Mouse (Mus musculus) midbrain, embryonic 13.5 days (tissue): Measurements from ENCODE around the gene Bcap29. TPM values are rescaled to one million over a fixed set of nuclear protein-coding genes. Genes with fewer than 3 reads are reported as not detected.
A peak's percentile ranks its signal among the peaks of the same experiment; 100 is the strongest.
"Not testable (repeated sequence)": the region's sequence is repeated elsewhere in the genome, so short reads cannot be mapped to it uniquely, and the experiment has no call there.

Experiments
- ATAC-seq: fragments of 200-750 bp; cut with Nextera tagmentation; 2 replicates; pipeline ENCODE4 v1.8.0; 2017; ENCODE audit warnings: mild to moderate bottlenecking, moderate TSS enrichment, moderate library complexity
- H3K27ac ChIP-seq: fragments of 300-500 bp; sonication (generic); 2 replicates; pipeline ENCODE4 v1.5.1; 2015; ENCODE audit warnings: inconsistent platforms, mild to moderate bottlenecking, moderate library complexity
- H3K27me3 ChIP-seq: fragments of 300-500 bp; sonication (generic); 2 replicates; pipeline ENCODE4 v1.6.1; 2015; ENCODE audit warnings: mild to moderate bottlenecking, inconsistent platforms
- H3K36me3 ChIP-seq: fragments of 300-500 bp; sonication (generic); 2 replicates; pipeline ENCODE4 v1.6.1; 2015; ENCODE audit warnings: mild to moderate bottlenecking, inconsistent platforms
- H3K4me1 ChIP-seq: fragments of 300-500 bp; sonication (generic); replicated peaks from 2 replicates; pipeline ENCODE4 v1.6.1; 2015; ENCODE audit warnings: inconsistent platforms
- H3K4me2 ChIP-seq: fragments of 300-500 bp; sonication (generic); replicated peaks from 2 replicates; pipeline ENCODE4 v1.6.1; 2015; ENCODE audit warnings: moderate library complexity, mild to moderate bottlenecking, inconsistent platforms
- H3K4me3 ChIP-seq: fragments of 300-500 bp; sonication (generic); replicated peaks from 2 replicates; pipeline ENCODE4 v1.5.1; 2015; ENCODE audit warnings: mild to moderate bottlenecking, inconsistent platforms
- H3K9ac ChIP-seq: fragments of 300-500 bp; sonication (generic); replicated peaks from 2 replicates; pipeline ENCODE4 v1.6.1; 2015; ENCODE audit warnings: mild to moderate bottlenecking, inconsistent platforms
- H3K9me3 ChIP-seq: fragments of 300-500 bp; sonication (generic); 2 replicates; pipeline ENCODE4 v1.6.1; 2016; ENCODE audit warnings: mild to moderate bottlenecking, inconsistent platforms
- WGBS: fragments of 180-500 bp; shearing (Covaris S2); methylation state at CpG from one replicate; pipeline ENCODE4 v1.1.7; 2015; 5-methylcytosine and 5-hydroxymethylcytosine counted together
- polyA plus RNA-seq: library from polyadenylated mRNA; unstranded; fragments of >200 nt; fragmentation: Nextera tagmentation; extraction: Ambion mirVana; gene quantifications from 2 replicates; pipeline ENCODE4 v1.2.1, GENCODE M21; 2015

Gene Bcap29
- polyA plus RNA-seq, 1 experiment from 2014 or later: 24.5 TPM

DNA sequence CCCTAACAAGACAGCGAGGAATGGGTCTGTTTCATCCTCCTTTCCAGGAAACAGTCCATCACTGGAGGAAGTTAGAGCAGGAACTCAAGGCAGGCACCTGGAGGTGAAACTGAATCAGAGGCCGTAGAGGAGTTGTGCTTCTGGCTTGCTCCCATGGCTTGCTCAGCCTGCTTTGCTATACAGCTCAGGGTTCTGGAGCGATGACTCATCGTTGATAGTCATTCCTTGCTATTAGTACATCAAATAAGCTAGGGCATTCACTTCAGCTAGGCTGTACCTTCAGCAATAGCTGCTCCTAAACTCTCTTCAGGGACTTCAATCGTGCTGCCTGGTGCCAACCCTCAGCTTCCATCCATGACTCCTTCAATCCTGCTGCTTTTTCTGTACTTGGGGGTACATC lies 60.0 kb downstream of the Bcap29 start:
- Histone ChIP-seq H3K4me1 (no peaks in the 10 kb centered on the region), H3K27ac (no peak overlapping the region), H3K36me3 (no peaks in the 10 kb centered on the region), H3K4me3 (no peak overlapping the region), H3K9me3 (no peaks in the 10 kb centered on the region), H3K9ac (no peak overlapping the region), H3K4me2 (no peak overlapping the region), H3K27me3 (no peaks in the 10 kb centered on the region)
- ATAC-seq: no peak
- 95% methylated on average over 5 of the region's 5 CpGs for WGBS

DNA sequence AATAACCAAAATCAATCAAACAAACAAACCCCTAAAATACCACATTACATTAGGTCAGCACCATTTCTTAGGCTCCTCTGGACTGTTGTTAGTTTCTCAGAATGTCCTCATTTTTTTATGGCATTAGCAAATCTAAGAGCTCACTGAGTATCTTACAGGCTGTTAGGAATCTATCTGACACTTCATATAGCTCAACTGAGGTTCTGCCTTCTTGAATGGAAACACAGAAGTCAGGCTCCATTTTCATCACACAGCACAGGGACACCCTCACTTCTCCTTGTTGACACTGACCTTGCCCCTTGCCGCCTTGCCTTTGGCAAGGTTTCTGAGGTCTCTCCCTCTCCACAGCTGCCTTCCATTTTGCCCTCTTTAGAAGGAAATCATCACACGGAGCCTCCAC lies 64.7 kb downstream of the Bcap29 start:
- Histone ChIP-seq H3K4me2 (no peak overlapping the region), H3K27me3 (no peaks in the 10 kb centered on the region), H3K4me1 (no peaks in the 10 kb centered on the region), H3K9ac (no peak overlapping the region), H3K4me3 (no peak overlapping the region), H3K36me3 (no peaks in the 10 kb centered on the region), H3K27ac (no peak overlapping the region), H3K9me3 (no peaks in the 10 kb centered on the region)
- no peak for ATAC-seq
- WGBS: 66% methylated on average over 2 of the region's 2 CpGs

DNA sequence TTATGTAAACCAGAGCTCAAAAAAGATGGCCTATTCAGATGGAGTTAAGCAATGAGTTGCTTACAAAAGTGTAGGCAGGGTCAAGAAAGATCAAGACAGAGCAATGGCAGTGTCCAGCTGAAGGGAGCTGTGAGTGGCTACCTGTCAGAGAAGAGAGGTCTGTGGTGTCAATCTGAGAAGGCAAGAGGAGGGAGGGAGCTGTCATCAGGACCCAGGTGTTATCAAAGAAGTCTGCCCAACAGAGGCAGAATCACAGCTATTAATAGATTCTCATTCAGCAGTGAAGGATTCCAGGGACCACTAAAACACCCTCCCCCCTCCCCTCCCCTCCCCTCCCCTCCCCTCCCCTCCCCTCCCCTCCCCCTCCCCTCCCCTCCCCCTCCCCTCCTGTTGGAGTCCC lies 65.8 kb downstream of the Bcap29 start:
- Histone ChIP-seq H3K27me3 (no peaks in the 10 kb centered on the region), H3K4me3 (no peak overlapping the region), H3K36me3 (no peaks in the 10 kb centered on the region), H3K9ac (no peak overlapping the region), H3K9me3 (no peaks in the 10 kb centered on the region), H3K27ac (no peak overlapping the region), H3K4me2 (no peak overlapping the region), H3K4me1 (no peaks in the 10 kb centered on the region)
- ATAC-seq: no peak

DNA sequence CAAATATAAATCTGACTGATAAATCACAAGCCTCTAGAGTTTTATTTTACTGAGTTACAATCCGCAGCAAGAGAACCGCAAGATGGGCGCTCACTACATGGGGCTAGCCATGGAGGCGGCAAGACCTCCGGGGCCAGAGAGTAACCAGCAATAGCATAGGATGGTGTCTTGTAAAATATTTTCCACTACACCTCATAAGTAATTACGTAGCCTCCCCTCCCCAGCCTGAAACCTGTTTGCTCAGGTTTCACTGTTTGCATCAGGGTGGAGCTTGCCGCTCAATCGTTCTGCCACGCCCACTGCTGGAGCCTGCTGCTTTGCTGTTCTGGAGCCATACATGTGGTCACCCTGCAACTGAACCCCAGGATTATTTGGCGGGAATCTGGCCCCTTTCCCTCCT lies 66.9 kb downstream of the Bcap29 start:
- WGBS: 23% methylated on average over 10 of the region's 10 CpGs
- Histone ChIP-seq H3K4me3 (peak overlapping the region; percentile 24), H3K4me2 (peak overlapping the region; percentile 47)
- not testable (repeated sequence) for H3K27ac ChIP-seq, H3K36me3 ChIP-seq, H3K9ac ChIP-seq, H3K4me1 ChIP-seq, H3K9me3 ChIP-seq, H3K27me3 ChIP-seq, ATAC-seq

DNA sequence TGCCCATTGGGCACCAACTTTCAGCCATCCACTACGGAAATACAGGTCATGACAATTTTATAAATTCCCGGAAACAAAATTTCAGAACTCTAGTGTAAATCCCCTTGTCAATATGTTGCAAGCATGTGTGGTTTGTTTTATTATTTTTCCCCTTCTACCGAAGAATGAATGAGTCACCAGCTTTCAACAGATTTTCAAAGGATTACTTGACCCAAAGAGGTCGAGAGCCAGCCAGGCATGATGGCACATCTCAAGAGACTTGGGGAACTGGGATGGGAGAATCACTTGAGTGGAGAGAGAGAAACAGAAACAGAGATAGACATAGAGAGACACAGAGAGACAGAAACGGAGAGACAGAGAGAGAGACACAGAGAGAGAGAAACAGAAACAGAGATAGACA lies 73.7 kb downstream of the Bcap29 start:
- 63% methylated on average over 5 of the region's 5 CpGs for WGBS
- Histone ChIP-seq H3K9me3 (no peaks in the 10 kb centered on the region), H3K27me3 (peaks cover 67% of the 10 kb centered on the region), H3K4me3 (no peak overlapping the region), H3K36me3 (no peaks in the 10 kb centered on the region), H3K27ac (no peak overlapping the region), H3K9ac (no peak overlapping the region), H3K4me2 (no peak overlapping the region), H3K4me1 (peaks cover 14% of the 10 kb centered on the region)
- no peak for ATAC-seq

DNA sequence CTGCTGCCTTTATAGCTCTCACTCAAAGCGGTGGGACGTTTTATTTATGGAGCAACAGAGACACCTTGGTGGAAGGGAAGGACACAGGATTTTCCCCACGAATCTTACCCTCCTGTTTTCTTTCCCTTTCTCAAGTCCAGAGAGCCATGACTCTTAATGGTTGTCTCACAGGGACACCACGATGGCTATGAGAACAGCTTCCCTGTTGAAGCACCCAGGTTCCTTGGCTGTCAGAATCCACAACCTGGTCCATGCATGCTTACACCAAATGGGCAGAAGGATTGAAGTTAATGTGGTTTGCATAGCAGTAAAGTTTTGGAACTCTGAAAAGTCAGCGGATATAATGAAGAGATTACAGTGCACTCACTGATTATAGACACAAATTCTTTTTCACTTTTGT lies 74.5 kb downstream of the Bcap29 start:
- no peaks in the 10 kb centered on the region for H3K36me3 ChIP-seq
- H3K27me3 ChIP-seq: peaks cover 72% of the 10 kb centered on the region
- no peak overlapping the region for H3K27ac ChIP-seq
- H3K4me1 ChIP-seq: peaks cover 14% of the 10 kb centered on the region
- WGBS: 15% methylated on average over 5 of the region's 5 CpGs
- H3K4me3 ChIP-seq: peak overlapping the region; percentile 65
- peak overlapping the region; percentile 100 for H3K4me2 ChIP-seq
- no peak for ATAC-seq
- no peak overlapping the region for H3K9ac ChIP-seq
- H3K9me3 ChIP-seq: no peaks in the 10 kb centered on the region

DNA sequence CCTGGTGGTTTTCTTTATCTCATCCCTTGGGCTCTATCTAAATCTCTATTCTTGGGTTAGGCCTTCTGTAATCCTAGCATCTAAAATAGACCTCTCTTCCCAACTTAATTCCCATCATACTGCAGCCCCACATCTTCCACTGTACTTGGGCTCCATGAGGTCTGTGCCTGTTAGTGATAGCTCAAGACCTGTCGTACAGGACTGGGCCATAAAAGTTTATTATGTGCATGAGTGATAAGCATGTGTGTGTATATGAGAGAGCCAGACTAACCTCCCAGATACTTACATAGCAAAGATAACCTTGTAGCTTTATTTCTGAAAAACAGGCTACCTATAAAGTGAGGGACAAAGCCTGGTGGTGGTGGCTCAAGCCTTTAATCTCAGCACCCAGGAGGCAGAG lies 80.1 kb downstream of the Bcap29 start:
- H3K27ac ChIP-seq: no peak overlapping the region
- no peak overlapping the region for H3K4me2 ChIP-seq
- no peak overlapping the region for H3K9ac ChIP-seq
- WGBS: 86% methylated on average over 1 of the region's 1 CpGs
- no peaks in the 10 kb centered on the region for H3K9me3 ChIP-seq
- peaks cover 47% of the 10 kb centered on the region for H3K27me3 ChIP-seq
- H3K36me3 ChIP-seq: no peaks in the 10 kb centered on the region
- no peak overlapping the region for H3K4me3 ChIP-seq
- no peak for ATAC-seq
- peaks cover 9% of the 10 kb centered on the region for H3K4me1 ChIP-seq

DNA sequence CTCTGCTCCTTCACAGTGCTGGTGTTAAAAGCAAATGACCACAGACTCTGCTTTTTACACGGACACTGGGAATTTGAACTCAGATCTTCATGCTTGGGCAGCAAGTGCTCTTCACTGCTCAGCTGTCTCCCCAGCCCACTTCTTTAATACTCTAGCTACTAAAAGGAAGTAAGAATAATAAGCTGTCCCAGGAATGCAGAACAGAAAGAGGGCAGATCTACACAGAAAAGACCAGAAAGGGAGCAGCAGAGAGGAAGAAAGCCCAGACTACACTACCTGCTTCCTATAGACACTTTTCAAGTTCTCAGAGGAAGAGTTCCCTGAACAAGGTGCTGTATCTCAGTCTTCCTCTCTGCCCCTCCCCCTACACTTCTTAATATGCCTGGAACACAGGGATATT lies 83.2 kb downstream of the Bcap29 start:
- Histone ChIP-seq H3K9me3 (no peaks in the 10 kb centered on the region), H3K27me3 (peaks cover 21% of the 10 kb centered on the region), H3K9ac (no peak overlapping the region), H3K36me3 (no peaks in the 10 kb centered on the region), H3K27ac (no peak overlapping the region), H3K4me3 (no peak overlapping the region), H3K4me2 (no peak overlapping the region), H3K4me1 (no peaks in the 10 kb centered on the region)
- WGBS: 88% methylated on average over 1 of the region's 1 CpGs
- no peak for ATAC-seq

DNA sequence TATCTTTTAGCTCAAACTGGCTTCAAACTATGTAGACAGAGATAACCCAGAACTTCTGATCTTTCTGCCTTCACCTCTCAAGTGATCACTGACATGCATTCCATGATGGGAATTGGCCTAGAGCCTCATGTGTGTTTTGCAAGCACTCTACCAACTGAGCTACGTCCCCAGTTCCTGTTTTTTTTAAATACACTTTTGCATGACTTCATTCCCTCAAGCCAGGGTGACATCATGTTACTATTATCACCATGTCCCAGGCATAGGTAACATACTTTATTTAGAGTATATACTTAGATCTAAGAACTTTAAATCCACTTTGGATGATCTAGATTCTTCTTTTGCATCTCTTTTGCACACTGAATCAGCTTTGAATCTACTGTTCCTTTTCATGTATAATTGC lies 88.4 kb downstream of the Bcap29 start:
- no peak overlapping the region for H3K4me3 ChIP-seq
- H3K9me3 ChIP-seq: no peaks in the 10 kb centered on the region
- no peaks in the 10 kb centered on the region for H3K27me3 ChIP-seq
- H3K4me2 ChIP-seq: no peak overlapping the region
- no peak overlapping the region for H3K9ac ChIP-seq
- H3K27ac ChIP-seq: no peak overlapping the region
- ATAC-seq: no peak
- 71% methylated on average over 1 of the region's 1 CpGs for WGBS
- H3K4me1 ChIP-seq: no peaks in the 10 kb centered on the region
- no peaks in the 10 kb centered on the region for H3K36me3 ChIP-seq

DNA sequence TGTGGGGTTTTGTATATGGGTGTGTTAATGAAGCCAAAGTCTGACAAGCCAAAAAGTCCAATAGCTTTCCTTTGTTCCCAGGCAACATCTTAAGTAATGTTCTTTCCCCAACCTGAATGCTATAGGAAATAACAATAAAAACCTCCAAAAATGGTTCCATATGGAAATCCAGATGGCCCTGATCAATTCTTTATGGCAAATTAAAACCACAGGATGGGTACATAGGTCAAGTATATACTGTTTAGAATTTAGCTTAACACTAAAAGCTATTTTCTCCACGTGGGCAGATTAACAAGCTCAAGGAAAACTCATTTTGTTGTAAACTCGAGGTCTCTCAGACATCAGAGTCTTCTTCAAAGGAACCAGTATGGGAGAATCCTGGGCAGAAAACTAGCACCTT lies 89.2 kb downstream of the Bcap29 start:
- Histone ChIP-seq H3K36me3 (no peaks in the 10 kb centered on the region), H3K27ac (no peak overlapping the region), H3K4me1 (no peaks in the 10 kb centered on the region), H3K27me3 (no peaks in the 10 kb centered on the region), H3K4me3 (no peak overlapping the region), H3K9me3 (no peaks in the 10 kb centered on the region), H3K9ac (no peak overlapping the region), H3K4me2 (no peak overlapping the region)
- ATAC-seq: no peak
- WGBS: 61% methylated on average over 2 of the region's 2 CpGs

DNA sequence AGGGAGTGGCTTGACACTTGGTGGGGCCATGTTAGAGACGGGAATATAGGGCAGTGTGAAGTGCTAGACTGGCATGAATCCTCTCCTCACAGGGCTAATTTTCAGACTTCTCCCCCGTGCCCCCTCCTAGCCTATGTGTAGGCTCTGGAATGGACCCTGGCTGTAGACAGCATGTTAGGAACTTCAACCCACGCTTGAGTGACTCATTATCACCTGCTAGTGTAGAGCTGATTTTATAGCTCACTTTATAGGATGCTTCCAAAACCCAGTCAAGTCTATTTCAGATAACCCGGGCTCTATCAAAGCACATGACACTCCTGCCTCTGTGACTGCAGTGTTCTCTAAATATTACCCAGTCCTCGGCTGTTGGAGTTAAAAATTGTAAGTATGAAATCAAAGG lies 92.9 kb downstream of the Bcap29 start:
- Histone ChIP-seq H3K36me3 (no peaks in the 10 kb centered on the region), H3K4me3 (no peak overlapping the region), H3K27ac (no peak overlapping the region), H3K9me3 (no peaks in the 10 kb centered on the region), H3K9ac (no peak overlapping the region), H3K27me3 (no peaks in the 10 kb centered on the region), H3K4me2 (no peak overlapping the region), H3K4me1 (no peaks in the 10 kb centered on the region)
- no peak for ATAC-seq
- 80% methylated on average over 5 of the region's 5 CpGs for WGBS
